Mouse (Mus musculus) intestine, embryonic 16.5 days (tissue): ENCODE measurements at regions not wholly inside any gene's neighbourhood (a gene's known extent, or its start where the extent isn't known, plus 50 kb on each side); places are given as distances from the start of the nearest gene placed in this dataset.
A peak's percentile ranks its signal among the peaks of the same experiment; 100 is the strongest.

ENCODE experiments used
- ATAC-seq: fragments of 200-750 bp; cut with Nextera tagmentation; 2 replicates; pipeline ENCODE4 v1.8.0; 2017; ENCODE audit warnings: moderate TSS enrichment, moderate library complexity
- H3K27ac ChIP-seq: fragments of 300-500 bp; sonication (generic); 2 replicates; pipeline ENCODE4 v1.5.1; 2014; ENCODE audit warnings: mild to moderate bottlenecking, low read length
- H3K27me3 ChIP-seq: fragments of 300-500 bp; sonication (generic); replicated peaks from 2 replicates; pipeline ENCODE4 v1.6.1; 2014; ENCODE audit warnings: low read length, control low read depth, mixed read lengths; ENCODE audit not compliant: control insufficient read depth, insufficient read depth
- H3K36me3 ChIP-seq: fragments of 300-500 bp; sonication (generic); 2 replicates; pipeline ENCODE4 v1.6.1; 2014; ENCODE audit warnings: low read length, control low read depth; ENCODE audit not compliant: control insufficient read depth, insufficient read depth
- H3K4me1 ChIP-seq: fragments of 300-500 bp; sonication (generic); 2 replicates; pipeline ENCODE4 v1.6.1; 2014; ENCODE audit warnings: low read length, control low read depth, mixed read lengths; ENCODE audit not compliant: control insufficient read depth, insufficient read depth
- H3K4me2 ChIP-seq: fragments of 300-500 bp; sonication (generic); 2 replicates; pipeline ENCODE4 v1.6.1; 2014; ENCODE audit warnings: low read depth, low read length, control low read depth
- H3K4me3 ChIP-seq: fragments of 300-500 bp; sonication (generic); 2 replicates; pipeline ENCODE4 v1.5.1; 2014; ENCODE audit warnings: mild to moderate bottlenecking, low read length
- H3K9ac ChIP-seq: fragments of 300-500 bp; sonication (generic); 2 replicates; pipeline ENCODE4 v1.6.1; 2014; ENCODE audit warnings: low read depth, low read length
- H3K9me3 ChIP-seq: fragments of 300-500 bp; sonication (generic); 2 replicates; pipeline ENCODE4 v1.6.1; 2016; ENCODE audit warnings: low read length, control low read depth; ENCODE audit not compliant: control insufficient read depth
- WGBS: fragments of 180-500 bp; shearing (Covaris S2); extraction: QIAGEN DNeasy Blood & Tissue Kit; methylation state at CpG from one replicate; pipeline ENCODE4 v1.1.7; 2014; 5-methylcytosine and 5-hydroxymethylcytosine counted together

- no peaks in the 10 kb centered on the region for H3K36me3 ChIP-seq
These were observed 106.6 kb upstream of the Nt5e start for GRCm38 (mm10) chr9:88220360-88220759.

DNA sequence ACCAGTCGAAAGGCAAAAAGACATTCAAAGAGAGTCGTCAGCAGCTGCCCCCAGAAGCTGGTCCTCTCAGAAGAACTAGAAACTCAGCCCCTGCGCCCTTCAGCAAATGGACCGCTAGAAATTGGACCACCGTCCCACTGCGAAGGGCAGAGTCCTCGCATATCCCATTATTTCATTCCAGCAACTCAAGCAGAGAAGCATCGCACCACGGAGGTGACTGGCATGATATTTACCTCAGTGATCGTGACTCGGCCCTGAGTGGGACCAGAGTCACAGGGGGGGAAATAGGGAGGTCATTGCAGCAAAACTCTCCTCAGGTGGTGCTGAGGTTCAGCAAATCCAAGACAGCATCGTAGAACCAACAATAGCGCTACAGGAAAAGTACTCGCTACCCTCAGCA is 105.7 kb upstream of the Nt5e start:
- Histone ChIP-seq H3K27ac (no peak overlapping the region), H3K4me2 (no peak overlapping the region), H3K4me1 (no peaks in the 10 kb centered on the region), H3K36me3 (no peaks in the 10 kb centered on the region), H3K27me3 (no peaks in the 10 kb centered on the region; the same call in 1 of the 2 replicates), H3K9me3 (no peaks in the 10 kb centered on the region), H3K4me3 (no peak overlapping the region), H3K9ac (no peak overlapping the region)
- no peak for ATAC-seq
- 83% methylated on average over 14 of the region's 14 CpGs for WGBS

More at GRCm38 (mm10) chr9:88220360-88220759, 106.6 kb upstream of the Nt5e start:
- no peak overlapping the region for H3K4me3 ChIP-seq
- H3K4me1 ChIP-seq, result no peaks in the 10 kb centered on the region
- no peaks in the 10 kb centered on the region; the same call in 1 of the 2 replicates for H3K27me3 ChIP-seq
- no peak overlapping the region for H3K27ac ChIP-seq
- 69% methylated on average over 3 of the region's 3 CpGs for WGBS
- H3K9ac ChIP-seq, result no peak overlapping the region
- no peak overlapping the region for H3K4me2 ChIP-seq
- no peaks in the 10 kb centered on the region for H3K9me3 ChIP-seq
- no peak for ATAC-seq

GRCm38 (mm10) chr9:88221850-88222353 is 105.1 kb upstream of the Nt5e start:
- Histone ChIP-seq H3K27me3 (no peaks in the 10 kb centered on the region; the same call in 1 of the 2 replicates), H3K9ac (no peak overlapping the region), H3K4me3 (no peak overlapping the region), H3K36me3 (no peaks in the 10 kb centered on the region), H3K9me3 (no peaks in the 10 kb centered on the region), H3K27ac (no peak overlapping the region), H3K4me2 (no peak overlapping the region), H3K4me1 (no peaks in the 10 kb centered on the region)
- WGBS, result 19% methylated on average over 7 of the region's 7 CpGs
- ATAC-seq, result peak; percentile 13; the same call in 1 of the 2 replicates

GRCm38 (mm10) chr9:88237126-88237525 is 89.9 kb upstream of the Nt5e start:
- 62% methylated on average over 2 of the region's 2 CpGs for WGBS

GRCm38 (mm10) chr9:88238346-88238745 is 88.7 kb upstream of the Nt5e start:
- 51% methylated on average over 5 of the region's 5 CpGs for WGBS
- ATAC-seq, result no peak
- Histone ChIP-seq H3K36me3 (no peaks in the 10 kb centered on the region), H3K9me3 (no peaks in the 10 kb centered on the region), H3K4me2 (no peak overlapping the region), H3K27me3 (no peaks in the 10 kb centered on the region), H3K4me3 (no peak overlapping the region), H3K27ac (no peak overlapping the region), H3K4me1 (no peaks in the 10 kb centered on the region), H3K9ac (no peak overlapping the region)

More at GRCm38 (mm10) chr9:88237126-88237525, 89.9 kb upstream of the Nt5e start:
- H3K9me3 ChIP-seq, result no peaks in the 10 kb centered on the region
- H3K36me3 ChIP-seq, result no peaks in the 10 kb centered on the region
- H3K4me3 ChIP-seq, result no peak overlapping the region
- ATAC-seq, result no peak
- H3K27me3 ChIP-seq, result no peaks in the 10 kb centered on the region
- H3K4me2 ChIP-seq, result no peak overlapping the region
- H3K9ac ChIP-seq, result no peak overlapping the region
- H3K27ac ChIP-seq, result no peak overlapping the region
- H3K4me1 ChIP-seq, result no peaks in the 10 kb centered on the region

DNA sequence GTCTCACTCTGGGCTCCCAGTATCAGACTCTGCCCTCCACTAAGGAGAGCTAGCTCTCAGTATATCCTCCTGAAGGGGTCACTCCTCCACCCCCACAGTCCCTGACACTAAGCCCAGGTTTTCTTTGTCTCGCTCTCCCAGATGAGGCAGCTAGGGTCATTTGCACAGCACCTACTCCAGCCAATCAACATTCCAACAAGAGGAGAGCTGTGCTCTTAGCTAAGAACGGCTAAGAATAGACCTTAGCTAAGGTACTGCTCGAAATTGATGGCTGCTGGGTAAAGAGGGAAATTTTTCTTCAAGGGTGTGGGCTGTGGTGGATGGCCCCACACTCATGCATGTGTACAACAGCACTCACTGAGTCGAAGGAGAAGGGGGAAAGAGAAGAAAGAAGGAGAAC is 86.3 kb upstream of the Nt5e start:
- no peaks in the 10 kb centered on the region for H3K27me3 ChIP-seq
- no peaks in the 10 kb centered on the region for H3K36me3 ChIP-seq
- H3K27ac ChIP-seq, result no peak overlapping the region
- peak overlapping the region; percentile 66; the same call in 1 of the 2 replicates for H3K4me2 ChIP-seq
- H3K9ac ChIP-seq, result peak overlapping the region; percentile 58; the same call in 1 of the 2 replicates
- no peak overlapping the region for H3K4me3 ChIP-seq
- 8% methylated on average over 4 of the region's 4 CpGs for WGBS
- H3K4me1 ChIP-seq, result no peaks in the 10 kb centered on the region
- ATAC-seq, result peak; percentile 12; the same call in 1 of the 2 replicates
- no peaks in the 10 kb centered on the region for H3K9me3 ChIP-seq

GRCm38 (mm10) chr9:88241203-88241995 is 85.6 kb upstream of the Nt5e start:
- H3K9me3 ChIP-seq, result no peaks in the 10 kb centered on the region
- H3K27me3 ChIP-seq, result no peaks in the 10 kb centered on the region
- H3K4me3 ChIP-seq, result peak overlapping the region; percentile 42
- peak; percentile 97 for ATAC-seq
- peak overlapping the region; percentile 66 for H3K4me2 ChIP-seq
- no peaks in the 10 kb centered on the region for H3K4me1 ChIP-seq
- 5% methylated on average over 18 of the region's 18 CpGs for WGBS
- H3K36me3 ChIP-seq, result no peaks in the 10 kb centered on the region
- no peak overlapping the region for H3K27ac ChIP-seq
- peak overlapping the region; percentile 58 for H3K9ac ChIP-seq

DNA sequence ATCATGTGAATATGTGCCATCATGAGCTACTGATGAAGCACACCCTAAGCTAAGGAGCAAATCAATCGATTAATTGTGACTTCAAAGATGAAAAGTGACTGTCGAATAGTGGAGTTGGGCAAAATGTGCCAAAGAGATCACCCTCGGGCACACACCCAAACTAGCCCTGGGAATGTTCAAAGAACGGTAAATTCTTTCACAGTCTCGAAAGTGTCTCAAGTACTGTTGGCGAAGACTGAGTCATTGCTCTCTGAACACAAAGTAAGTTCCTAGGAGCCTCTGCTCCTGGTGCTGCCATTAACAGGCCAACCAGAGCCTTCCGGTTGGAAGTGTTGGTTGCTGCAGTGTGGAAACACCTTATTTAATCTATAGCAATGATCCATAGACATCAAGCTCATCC is 84.5 kb upstream of the Nt5e start:
- H3K27me3 ChIP-seq, result no peaks in the 10 kb centered on the region
- ATAC-seq, result no peak
- H3K4me1 ChIP-seq, result no peaks in the 10 kb centered on the region
- H3K27ac ChIP-seq, result no peak overlapping the region
- no peak overlapping the region for H3K9ac ChIP-seq
- no peaks in the 10 kb centered on the region for H3K9me3 ChIP-seq
- no peaks in the 10 kb centered on the region for H3K36me3 ChIP-seq
- WGBS, result 91% methylated on average over 7 of the region's 7 CpGs
- no peak overlapping the region for H3K4me3 ChIP-seq
- no peak overlapping the region for H3K4me2 ChIP-seq

DNA sequence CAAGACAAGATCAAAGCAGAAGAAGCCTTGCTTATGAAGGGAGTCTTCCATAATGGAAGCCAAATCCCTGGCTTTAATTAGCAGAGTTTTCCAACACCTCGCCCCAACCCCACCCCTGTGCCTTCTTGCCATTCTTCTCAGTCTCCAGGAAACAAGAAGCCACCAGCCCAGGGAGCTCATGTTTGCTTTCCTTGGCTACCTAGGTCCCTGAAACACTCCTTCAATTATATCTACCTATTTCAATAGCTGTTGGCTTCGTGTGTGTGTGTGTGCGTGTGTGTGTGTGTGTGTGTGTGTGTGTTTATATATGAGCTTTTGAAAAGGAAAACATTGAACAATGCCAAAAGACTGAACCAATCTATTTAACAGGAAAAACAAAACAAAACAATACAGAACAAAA is 82.5 kb upstream of the Nt5e start:
- H3K4me3 ChIP-seq, result no peak overlapping the region
- no peak overlapping the region for H3K9ac ChIP-seq
- WGBS, result 68% methylated on average over 3 of the region's 3 CpGs
- H3K4me1 ChIP-seq, result no peaks in the 10 kb centered on the region
- H3K4me2 ChIP-seq, result no peak overlapping the region
- no peaks in the 10 kb centered on the region for H3K9me3 ChIP-seq
- no peak for ATAC-seq
- no peak overlapping the region for H3K27ac ChIP-seq
- no peaks in the 10 kb centered on the region for H3K36me3 ChIP-seq
- H3K27me3 ChIP-seq, result no peaks in the 10 kb centered on the region
